In the genomic region with DNA sequence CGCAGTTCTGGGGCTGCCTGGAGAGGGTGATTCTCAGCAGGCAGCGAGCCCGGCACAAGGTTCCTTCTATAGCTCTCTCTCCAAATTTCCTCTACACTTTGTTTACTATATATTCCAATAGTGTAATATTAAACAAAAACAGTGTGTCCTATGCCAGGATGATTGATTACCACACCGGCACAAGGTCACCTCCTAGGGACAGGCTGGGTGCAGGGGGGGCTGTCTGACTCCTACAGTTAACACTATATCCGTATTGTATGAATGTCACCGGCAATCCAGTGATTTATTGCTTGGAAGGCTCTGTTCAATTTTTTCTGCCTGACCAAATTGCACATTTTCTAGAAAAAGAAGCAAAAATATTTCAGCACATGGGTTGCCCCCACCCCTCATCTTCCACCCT, we compare ENCODE assay signal across 15 mouse cellular contexts.
"Had no signal": no experiment of that assay in that cellular context is flagged by ENCODE, and none has a peak within 500 bp of the region (broad histone marks: within the 10 kb centered on the region; RNA-seq: fewer than 3 reads in every experiment).

No protein-coding gene starts in this region.

- H3K36me3 ChIP-seq: liver, embryonic 15.5 days; midbrain, embryonic 10.5 days; midbrain, embryonic 15.5 days; stomach, embryonic 15.5 days had no signal

- DNase-seq: kidney, adult 9 months; kidney, postnatal 4 days; lung, adult 2 months; lung, postnatal 36 days; spleen, adult 18-20 months; thymus, adult 2 months; thymus, postnatal 25 days had no signal

- H3K4me1 ChIP-seq: liver, embryonic 15.5 days; midbrain, embryonic 10.5 days had no signal

- H3K27ac ChIP-seq: kidney, postnatal 0 days; layer of hippocampus, adult 2 months; liver, embryonic 15.5 days; midbrain, embryonic 10.5 days; midbrain, embryonic 15.5 days; stomach, embryonic 15.5 days had no signal

- H3K4me3 ChIP-seq: layer of hippocampus, adult 2 months; liver, embryonic 15.5 days; midbrain, embryonic 10.5 days; midbrain, embryonic 15.5 days; stomach, embryonic 15.5 days had no signal

- H3K9ac ChIP-seq: liver, embryonic 15.5 days; midbrain, embryonic 15.5 days; stomach, embryonic 15.5 days had no signal

- H3K9me3 ChIP-seq: liver, embryonic 15.5 days; midbrain, embryonic 10.5 days; midbrain, embryonic 15.5 days; stomach, embryonic 15.5 days had no signal

- H3K4me2 ChIP-seq: liver, embryonic 11.5 days; liver, embryonic 15.5 days; midbrain, embryonic 15.5 days; stomach, embryonic 15.5 days had no signal

- ATAC-seq: lung, postnatal 0 days; midbrain, embryonic 15.5 days had no signal

- H3K27me3 ChIP-seq: midbrain, embryonic 15.5 days had no signal
